Mouse (Mus musculus) adrenal gland, postnatal 4 days (tissue): Measurements from ENCODE around the gene Sv2c. TPM values are rescaled to one million over a fixed set of nuclear protein-coding genes. Genes with fewer than 3 reads are reported as not detected.
"Not testable (repeated sequence)": the region's sequence is repeated elsewhere in the genome, so short reads cannot be mapped to it uniquely, and the experiment has no call there.

ENCODE experiments used
- DNase-seq, 2 experiments: peaks; one replicate each; pipeline ENCODE4 v3.0.0; 2021 to 2022; ENCODE audit warnings: low spot score in 2 of 2, mixed read lengths in 2 of 2
- long read RNA-seq, 2 experiments: library from polyadenylated mRNA; stranded (forward); transcript quantifications; one replicate each; pipeline ENCODE4 v2.0.0; 2021
- total RNA-seq, 2 experiments: library from RNA; stranded (reverse); gene quantifications; 2 replicates each; pipeline ENCODE4 v1.2.3; 2021

Sv2c gene
- 10 to 100 TPM in 1 of 2 experiments, 1 to 10 TPM in 1; 9.0 to 16.2 TPM for total RNA-seq
- long read RNA-seq, experiment 1, result 0 reads
- long read RNA-seq, experiment 2, partial matches to known transcripts, result 2 of 4 reads
- long read RNA-seq, experiment 2, other reads (novel, unspliced or antisense), result 2 of 4 reads

DNA sequence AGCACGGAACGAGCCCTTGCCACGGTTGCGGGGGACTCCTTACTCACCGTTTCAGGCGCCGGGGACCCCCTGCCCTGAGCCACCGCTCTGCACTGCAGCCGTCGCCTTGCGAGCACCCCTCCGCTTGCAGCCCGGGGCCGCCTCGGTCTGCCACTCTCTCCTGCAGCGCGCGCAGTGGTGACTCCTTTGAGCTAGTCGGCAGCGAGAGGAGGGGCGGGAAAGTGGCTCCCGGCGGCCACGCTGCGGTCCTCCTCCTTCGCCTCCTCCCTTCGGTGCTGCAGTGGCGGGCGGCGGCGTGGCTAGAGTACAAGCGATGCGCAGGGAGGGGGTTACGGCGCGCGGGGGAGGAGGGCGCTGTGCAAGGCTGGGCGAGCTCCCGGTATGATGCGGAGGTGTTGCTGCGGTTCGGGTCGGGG, at the start of gene Sv2c:
TSS of gene Sv2c (minus strand) at position 177 of the 416 bp plus-strand sequence.
- peak in 1 of 2 experiments; percentile 18 for DNase-seq

DNA sequence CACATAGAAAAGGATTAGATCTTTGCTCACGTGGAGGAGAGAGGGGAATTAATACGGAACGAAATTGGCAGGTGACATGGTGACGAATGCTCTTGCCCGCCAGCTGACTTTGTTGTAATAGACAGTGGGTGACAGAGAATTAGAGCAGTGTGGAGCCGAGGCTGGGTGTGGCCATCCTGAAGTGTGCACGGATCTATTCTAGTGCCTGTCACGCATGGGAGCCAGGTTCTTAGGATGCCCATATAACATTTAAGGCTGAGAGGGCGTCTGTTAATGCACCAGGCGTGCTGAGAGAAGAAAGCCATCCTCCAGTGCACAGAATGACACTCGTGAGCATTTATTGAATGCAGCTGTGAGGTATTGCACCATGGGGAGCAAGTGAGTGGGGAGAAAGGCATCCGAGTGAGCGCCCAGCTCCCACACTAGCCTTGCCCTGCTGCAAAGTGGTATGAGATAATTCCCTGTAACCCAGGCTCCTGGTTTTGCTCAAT, 48.3 kb upstream of the Sv2c start:
- no peak for DNase-seq

DNA sequence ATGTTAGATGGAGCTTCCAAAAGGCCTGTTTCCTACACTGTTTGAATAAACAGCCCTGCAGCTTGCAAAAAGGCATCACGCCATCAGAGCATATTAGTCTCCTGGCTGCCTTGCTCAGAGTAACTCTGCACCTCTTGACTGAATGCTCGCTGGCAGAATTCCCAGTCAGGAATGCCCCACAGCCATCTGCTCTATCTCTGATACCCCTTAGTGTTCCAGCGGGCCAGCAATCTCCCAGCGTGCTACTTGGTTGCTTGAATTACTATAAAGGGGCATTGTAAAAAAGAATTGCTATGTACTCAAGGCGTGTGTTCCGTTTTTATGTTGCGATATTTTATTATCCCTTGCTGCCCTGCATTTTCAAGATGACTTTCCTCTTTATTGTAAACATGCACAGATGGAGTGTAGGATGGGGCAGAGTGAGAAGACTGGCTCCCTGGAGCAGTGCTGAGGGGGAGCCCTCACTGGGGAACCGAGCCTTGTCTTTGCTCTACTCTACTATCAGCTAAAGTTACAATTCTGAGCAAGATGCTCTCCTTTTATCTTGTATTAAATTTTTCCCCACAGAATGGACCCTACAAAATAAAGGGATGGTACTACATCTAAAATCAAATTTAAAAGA, 43.3 kb upstream of the Sv2c start:
- no peak for DNase-seq

- DNase-seq, result no peak
Measured at GRCm38 (mm10) chr13:96173686-96174085, 41.3 kb upstream of the Sv2c start.

- no peak for DNase-seq
Measured at GRCm38 (mm10) chr13:96172290-96172689, 39.9 kb upstream of the Sv2c start.

GRCm38 (mm10) chr13:96168991-96169665, 36.8 kb upstream of the Sv2c start:
- DNase-seq, result no peak

GRCm38 (mm10) chr13:96166593-96166992, 34.2 kb upstream of the Sv2c start:
- DNase-seq, result no peak

GRCm38 (mm10) chr13:96133363-96134100, 1.2 kb upstream of the Sv2c start:
- DNase-seq, result no peak

GRCm38 (mm10) chr13:96132833-96133232, 456 bp upstream of the Sv2c start:
- DNase-seq, result no peak

DNA sequence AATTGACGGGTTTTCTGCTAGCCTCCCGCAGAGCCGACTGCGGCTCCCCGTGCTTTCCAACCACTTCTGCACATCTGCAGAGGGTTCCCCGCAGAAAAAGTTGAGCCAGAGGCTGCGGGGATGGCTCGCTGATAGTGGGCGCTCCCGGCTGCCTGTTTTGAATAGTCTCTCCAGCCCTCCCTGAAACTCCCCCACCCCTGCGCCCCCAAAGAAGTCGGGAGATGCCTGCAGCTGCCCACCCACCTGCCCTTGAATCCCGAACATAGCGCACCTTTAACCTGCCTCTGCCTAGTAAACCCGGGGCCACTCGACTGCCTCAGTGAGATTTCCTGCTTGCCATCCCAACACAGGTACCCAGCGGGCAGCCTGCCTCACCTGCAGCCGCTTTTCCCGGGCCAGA, 466 bp downstream of the Sv2c start:
- DNase-seq, result no peak

GRCm38 (mm10) chr13:96131050-96131449, 1.3 kb downstream of the Sv2c start:
- DNase-seq, result no peak

DNA sequence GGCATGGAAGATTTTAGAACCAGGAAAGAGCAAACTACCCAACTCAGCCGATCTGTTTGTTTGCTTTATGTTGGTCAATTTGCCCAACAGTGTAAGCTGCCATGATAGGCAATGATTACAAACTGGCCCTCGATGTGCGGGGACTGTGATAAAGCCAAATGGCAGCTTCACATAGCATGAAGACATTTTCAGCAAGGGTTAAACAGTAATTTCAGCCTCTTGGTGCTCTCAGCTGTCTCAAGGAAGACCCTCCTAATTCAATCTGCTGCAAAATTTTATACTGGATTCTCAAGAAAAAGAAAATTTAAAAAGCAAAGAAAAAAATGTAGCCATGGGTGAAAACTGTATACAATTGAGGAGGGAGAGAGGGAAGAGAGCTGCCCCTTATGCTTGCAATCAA, 3.3 kb downstream of the Sv2c start:
- no peak for DNase-seq

GRCm38 (mm10) chr13:96126669-96127068, 5.7 kb downstream of the Sv2c start:
- no peak for DNase-seq

- no peak for DNase-seq
Measured at GRCm38 (mm10) chr13:96125011-96125410, 7.4 kb downstream of the Sv2c start.

DNA sequence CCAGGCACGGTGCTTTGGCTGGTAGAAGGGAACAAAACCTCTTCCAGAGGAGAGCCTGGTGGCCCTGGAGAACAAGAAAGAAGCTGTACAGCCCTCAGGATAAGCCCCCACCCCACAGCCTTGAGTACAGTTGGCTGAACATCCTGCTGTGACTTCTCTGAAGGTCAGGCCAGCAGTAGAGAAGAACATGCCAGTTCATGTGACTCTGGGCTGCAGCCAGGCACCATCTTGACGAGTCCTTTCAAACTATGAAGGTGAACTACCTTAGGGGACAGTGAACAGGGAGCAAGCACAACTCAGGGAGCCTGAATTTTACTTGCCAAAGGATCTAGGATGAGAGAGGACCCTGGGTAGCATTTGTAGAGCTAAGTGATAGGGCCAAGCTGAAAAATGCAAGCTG, 19.7 kb downstream of the Sv2c start:
- no peak for DNase-seq

GRCm38 (mm10) chr13:96110767-96111166, 21.6 kb downstream of the Sv2c start:
- DNase-seq, result no peak

GRCm38 (mm10) chr13:96106367-96106766, 26.0 kb downstream of the Sv2c start:
- DNase-seq, result no peak

- DNase-seq, result no peak
Measured at GRCm38 (mm10) chr13:96090929-96091328, 41.4 kb downstream of the Sv2c start.

DNA sequence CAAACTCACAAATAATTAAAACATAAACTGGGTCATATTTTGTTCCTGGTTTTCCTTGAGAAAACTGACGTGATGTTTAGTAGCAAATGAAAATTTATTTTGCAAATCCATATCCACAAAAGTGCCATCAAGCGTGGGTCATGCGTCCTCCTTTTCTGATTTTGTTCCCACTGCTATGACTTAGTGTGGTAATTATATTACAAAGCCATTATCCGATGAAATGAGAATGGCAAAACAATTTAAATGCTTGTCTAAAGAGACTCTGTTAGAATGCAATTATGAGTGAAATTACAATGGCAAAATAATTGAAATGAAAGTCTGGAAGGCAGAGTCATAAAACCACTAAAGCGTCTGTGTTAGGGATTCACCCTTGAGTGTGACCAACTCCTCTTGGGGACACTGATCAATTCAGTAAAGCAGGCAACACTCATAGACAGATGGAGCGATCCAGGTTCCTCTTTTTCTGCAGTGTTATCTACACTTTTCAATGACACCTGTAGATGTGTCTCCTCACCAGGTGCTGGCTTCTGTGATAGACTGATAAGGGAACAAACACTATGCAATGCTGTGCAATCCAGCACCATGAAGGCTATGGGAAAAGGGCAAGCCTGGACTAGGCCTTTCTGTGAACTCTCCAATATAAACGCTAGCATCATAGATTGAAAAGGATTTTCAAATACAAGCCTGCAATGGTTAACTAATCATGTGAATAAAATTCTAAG, 46.6 kb downstream of the Sv2c start:
- no peak for DNase-seq

DNA sequence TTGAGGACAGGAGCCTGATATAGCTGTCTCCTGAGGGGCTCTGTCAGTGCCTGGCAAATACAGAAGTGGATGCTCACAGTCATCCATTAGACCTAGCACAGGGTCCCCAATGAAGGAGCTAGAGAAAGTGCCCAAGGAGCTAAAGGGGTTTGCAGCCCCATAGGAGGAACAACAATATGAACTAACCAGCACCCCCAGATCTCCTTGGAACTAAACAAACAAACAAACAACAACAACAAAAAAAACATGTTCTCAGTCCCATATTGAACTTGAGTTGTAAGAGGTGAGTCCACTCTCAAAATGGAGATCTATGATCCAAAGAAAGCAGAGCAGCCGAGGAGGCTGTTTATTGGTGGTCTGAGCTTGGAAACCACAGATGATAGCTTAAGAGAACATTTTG, 50.6 kb downstream of the Sv2c start, which contains the start of gene Gm17190:
TSS of gene Gm17190 (plus strand) at position 301 of the 400 bp plus-strand sequence.
- not testable (repeated sequence) for DNase-seq

DNA sequence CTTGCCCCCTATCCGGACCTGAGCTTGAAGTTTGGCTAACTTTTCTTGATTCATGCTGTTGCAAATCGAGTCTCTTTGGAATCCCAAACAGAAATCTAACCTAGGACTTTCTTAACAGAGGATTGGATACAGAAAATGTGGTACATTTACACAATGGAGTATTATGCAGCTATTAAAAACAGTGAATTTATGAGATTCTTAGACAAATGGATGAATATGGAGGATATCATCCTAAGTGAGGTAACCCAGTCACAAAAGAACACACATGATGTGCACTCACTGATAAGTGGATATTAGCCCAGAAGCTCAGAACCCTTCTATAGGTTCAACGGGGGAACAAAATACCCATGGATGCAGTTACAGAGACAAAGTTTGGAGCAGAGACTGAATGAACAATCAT, 51.1 kb downstream of the Sv2c start, which contains the start of gene Gm20075:
TSS of gene Gm20075 (minus strand) at position 101 of the 400 bp plus-strand sequence.
- not testable (repeated sequence) for DNase-seq
